Mouse (Mus musculus): Measurements from ENCODE around the gene Snx21.

The Snx21 gene

GRCm38 (mm10) chr2:164785481-164786387 lies at the start of gene Snx21:
Gene Snx21 (plus strand): TSS chr2:164785823.
- DNase-seq (ENCODE audit: low spot score in 2 of 2): peak; percentile 73 to 81

DNA sequence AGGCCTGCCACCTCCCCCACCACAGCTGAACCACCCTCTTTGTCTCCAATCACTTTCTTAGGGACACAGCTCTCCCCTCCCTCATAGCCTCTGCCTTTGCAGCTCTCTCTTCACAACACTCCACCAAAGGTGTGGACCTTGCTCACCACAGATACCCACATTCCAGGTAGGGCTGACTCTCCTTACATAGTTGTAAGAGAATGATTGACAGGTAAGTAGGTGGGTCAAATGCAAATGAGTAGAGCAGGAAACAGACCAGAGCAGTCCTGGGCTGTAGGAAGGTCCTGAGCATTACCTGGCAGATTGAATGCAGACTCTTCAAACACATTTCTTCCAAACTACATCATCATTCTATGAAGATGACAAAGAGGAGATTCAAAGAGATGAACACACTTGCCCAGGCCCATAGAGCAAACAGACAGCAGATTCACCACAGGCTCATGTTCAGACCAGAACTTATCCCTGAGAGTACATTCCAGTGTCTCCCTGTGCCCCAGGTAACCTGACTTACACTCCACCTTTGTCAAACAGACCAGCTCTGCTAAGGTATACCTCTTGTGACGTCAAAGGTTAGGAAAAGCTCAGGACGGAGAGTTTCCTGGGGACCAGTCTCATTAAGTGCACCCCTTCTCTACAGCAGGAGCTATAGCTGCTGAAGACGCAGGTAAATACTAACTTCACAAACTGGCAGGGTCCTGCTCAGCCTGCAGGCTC lies 48.1 kb upstream of the Snx21 start:
- no peak for DNase-seq (ENCODE audit: low spot score in 2 of 2)

DNA sequence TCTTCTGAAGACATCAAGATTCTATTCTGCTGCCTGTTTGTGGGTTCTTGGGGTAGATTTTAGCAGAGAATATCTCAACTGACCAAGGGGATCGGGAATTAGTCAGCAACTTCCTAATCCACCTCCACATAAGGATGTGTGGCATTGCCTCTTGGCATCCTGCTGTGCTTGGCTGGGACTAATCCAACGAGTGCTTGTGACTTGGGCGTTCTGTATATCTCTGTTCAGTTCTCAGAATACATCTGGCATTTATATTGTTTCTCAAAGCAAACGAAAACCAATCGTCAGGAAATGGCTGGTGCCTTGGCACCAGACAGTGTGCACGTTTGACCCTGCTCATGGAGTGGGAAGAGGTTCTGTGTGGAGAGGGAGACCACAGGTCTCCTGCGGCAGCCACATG lies 45.7 kb upstream of the Snx21 start:
- no peak for DNase-seq (ENCODE audit: low spot score in 2 of 2)

DNA sequence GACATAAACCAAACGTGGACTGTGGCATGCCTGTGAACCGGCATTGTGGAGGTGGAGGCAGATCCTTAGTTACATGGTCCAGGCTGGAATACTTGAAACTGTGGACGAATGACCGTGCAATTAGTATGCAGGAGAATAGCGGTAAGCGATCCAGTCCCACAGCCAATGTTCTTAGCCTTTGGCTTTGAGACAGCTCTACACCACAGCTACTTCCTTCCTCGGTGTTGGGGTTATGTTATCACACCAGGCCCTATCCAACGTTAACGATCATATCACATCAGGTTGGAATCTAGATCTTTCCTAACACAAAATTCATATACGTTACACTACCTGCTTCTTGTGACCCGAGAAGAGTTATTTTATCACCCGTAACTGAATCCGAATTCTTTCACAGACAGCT lies 40.6 kb upstream of the Snx21 start:
- DNase-seq (ENCODE audit: low spot score in 2 of 2): no peak

DNA sequence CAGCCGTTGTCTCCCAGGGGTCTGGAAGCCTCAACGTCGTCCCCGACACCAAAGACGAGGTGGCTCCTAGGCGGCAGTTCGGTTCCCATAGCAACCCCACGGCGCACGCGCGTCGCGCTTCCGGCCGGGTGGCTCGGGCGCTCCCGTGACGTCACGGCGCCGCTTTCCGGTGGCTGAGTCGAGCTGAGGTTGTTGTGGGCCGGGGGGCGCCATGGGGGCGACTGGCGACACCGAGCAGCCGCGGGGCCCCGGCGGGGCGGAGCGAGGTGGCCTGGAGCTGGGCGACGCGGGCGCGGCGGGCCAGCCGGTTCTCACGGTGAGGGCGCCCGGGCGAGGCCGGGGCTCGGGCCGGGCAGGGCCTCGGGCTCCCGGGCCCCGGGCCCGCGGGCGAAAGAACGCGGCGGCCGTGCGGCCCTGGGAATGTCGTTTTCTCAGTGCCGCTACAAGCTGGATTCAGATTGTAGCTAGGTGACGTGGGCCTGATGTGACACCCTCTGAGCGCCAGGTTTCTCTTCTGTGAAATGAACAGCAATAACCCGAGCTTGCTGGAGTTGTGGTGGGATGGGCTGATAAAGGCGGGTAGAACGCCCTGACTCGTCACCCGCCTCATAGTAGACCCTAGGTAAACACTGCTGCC lies 39.7 kb upstream of the Snx21 start, which contains the start of the genes Wfdc3 and Dnttip1:
Gene Wfdc3, minus strand, starts transcription at position 89 of the 637 bp plus-strand sequence.
Gene Dnttip1, plus strand, starts transcription at position 141 of the 637 bp plus-strand sequence.
- DNase-seq (ENCODE audit: low spot score in 2 of 2): peak; percentile 88 to 95

DNA sequence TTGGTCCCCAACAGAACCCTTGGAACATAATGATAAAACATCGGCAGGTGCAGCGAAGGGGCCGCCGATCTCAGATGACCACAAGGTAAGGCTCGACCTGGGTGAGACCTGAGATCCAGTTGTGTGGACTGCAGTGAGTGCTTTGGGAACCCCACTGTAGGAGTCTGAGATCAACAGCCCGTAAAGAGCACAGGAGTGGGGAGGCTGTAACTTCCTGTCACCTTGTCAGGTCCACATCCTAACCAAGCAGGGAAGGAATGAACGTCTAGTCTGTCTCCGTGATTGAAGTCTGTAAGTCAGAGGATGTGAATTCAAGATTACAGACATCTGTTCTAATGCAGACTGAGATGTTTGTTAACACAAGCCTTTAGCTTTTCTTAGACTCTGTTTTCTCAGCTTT lies 38.9 kb upstream of the Snx21 start:
- no peak for DNase-seq (ENCODE audit: low spot score in 2 of 2)

DNA sequence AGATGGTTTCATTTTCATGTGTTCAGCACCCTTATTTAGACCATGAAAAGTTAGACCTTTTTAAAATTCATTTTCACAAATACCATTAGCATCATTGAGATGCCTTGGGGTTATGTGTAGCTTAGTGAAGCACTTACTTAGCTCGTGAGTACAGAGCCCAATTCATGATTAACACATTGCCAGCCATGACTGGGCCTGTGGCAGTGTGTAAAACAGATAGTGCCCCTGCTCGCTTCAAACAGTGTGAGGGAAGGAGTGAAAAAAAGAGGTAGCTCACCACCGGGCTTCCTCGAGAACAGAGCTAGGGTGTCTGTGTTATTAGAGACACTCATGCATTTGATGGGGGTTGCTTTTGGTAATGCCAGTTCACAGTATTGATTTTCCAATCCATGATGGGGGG lies 37.4 kb upstream of the Snx21 start:
- no peak for DNase-seq (ENCODE audit: low spot score in 2 of 2)

DNA sequence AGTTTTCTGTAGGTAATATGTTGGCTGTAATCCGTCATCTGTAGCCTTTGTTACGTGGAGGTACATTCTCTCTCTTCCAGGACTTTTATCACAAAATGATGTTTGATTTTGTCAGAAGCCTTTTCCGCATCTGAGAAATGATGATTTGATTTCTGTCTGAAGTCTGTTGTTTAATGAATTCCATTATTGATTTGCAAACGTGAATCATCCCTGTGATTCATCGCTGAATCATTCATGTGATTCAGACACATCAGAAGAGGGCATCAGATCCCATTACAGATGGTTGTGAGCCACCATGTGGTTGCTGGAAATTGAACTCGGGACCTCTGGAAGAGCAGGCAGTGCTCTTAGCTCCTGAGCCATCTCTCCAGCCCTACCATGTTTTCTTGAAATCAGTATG lies 36.6 kb upstream of the Snx21 start:
- no peak for DNase-seq (ENCODE audit: low spot score in 2 of 2)

DNA sequence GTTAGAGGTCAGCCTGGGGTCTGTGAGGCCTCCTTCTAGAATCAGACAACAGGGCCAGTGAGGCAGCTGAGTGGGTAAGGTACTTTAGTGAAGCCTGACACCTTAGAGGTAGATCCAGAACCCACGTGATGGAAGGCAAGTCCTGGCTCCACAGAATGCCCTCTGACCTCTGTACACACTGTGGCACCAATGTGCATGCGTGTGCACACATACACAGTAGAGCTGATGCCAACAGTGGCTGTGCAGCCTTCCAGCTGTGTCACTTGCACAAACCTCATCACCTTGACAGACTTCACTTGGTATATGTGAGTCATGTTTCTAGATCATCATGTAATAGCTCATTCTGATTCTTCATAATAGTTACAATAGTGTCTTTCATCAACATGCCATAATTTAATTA lies 33.2 kb upstream of the Snx21 start:
- DNase-seq (ENCODE audit: low spot score in 2 of 2): no peak

GRCm38 (mm10) chr2:164754105-164754504 lies 31.5 kb upstream of the Snx21 start:
- no peak for DNase-seq (ENCODE audit: low spot score in 2 of 2)

DNA sequence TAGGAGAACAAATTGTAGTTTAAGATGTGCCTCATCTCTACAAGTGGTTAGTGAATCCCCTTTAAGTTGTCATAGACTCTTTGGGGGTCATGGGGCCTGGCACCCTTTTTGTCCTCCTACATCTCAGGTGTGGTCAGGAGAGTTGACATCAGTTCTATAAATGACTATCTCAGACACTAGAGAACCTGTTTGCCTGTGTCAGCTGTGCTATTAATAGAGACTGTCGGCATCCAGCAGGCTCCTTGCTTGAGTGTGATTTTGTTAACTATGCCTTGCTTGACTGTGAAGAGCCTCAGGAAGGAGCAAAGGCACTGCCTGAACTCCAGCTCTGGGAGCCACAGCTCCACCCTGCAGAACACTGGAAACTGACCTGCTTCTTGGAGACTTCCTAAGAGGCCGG lies 30.8 kb upstream of the Snx21 start:
- DNase-seq (ENCODE audit: low spot score in 2 of 2): no peak

GRCm38 (mm10) chr2:164757841-164758240 lies 27.8 kb upstream of the Snx21 start:
- no peak for DNase-seq (ENCODE audit: low spot score in 2 of 2)

- no peak for DNase-seq (ENCODE audit: low spot score in 2 of 2)
Observed at GRCm38 (mm10) chr2:164758692-164759091, 26.9 kb upstream of the Snx21 start.

GRCm38 (mm10) chr2:164760059-164760833 lies 25.4 kb upstream of the Snx21 start:
- DNase-seq (ENCODE audit: low spot score in 2 of 2): no peak

DNA sequence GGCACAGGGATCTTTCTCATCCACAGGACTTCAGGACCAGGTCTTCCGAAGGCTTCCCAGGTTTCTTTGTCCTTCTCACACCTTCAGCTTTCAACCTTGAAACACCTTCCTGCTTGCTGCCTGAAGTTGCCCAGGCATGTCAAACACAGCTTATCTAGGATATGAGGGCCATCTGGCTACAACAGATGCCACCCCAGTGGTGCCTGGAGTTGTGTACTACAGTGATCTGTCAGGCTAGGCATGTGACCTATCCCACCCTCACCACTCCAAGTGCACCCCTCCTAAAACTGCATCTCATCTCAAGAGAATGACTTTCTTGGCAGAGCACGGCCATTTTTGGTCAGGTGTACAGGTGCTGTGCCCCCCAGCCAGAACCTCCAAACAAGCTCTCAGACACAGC lies 24.1 kb upstream of the Snx21 start:
- DNase-seq (ENCODE audit: low spot score in 2 of 2): no peak

GRCm38 (mm10) chr2:164761971-164762370 lies 23.7 kb upstream of the Snx21 start:
- DNase-seq (ENCODE audit: low spot score in 2 of 2): no peak

DNA sequence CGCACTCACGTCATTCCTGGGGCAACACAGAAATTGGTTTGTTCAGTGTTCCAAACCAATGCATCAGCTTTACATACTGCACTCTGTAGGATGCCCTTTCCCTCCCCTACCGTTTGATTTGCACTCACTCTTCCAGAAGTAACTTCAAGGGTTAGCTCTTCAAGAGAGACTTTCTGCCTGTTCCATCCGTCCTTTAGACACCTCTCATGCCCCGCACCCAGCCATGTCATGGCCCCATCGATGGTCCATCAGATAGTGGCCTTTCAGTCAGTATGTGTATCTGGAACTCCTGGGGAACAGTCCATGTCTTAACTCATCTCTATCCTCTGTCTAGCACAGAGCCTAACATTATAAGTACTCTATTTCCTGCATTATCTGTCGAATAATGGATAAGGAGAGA lies 23.0 kb upstream of the Snx21 start:
- DNase-seq (ENCODE audit: low spot score in 2 of 2): no peak

DNA sequence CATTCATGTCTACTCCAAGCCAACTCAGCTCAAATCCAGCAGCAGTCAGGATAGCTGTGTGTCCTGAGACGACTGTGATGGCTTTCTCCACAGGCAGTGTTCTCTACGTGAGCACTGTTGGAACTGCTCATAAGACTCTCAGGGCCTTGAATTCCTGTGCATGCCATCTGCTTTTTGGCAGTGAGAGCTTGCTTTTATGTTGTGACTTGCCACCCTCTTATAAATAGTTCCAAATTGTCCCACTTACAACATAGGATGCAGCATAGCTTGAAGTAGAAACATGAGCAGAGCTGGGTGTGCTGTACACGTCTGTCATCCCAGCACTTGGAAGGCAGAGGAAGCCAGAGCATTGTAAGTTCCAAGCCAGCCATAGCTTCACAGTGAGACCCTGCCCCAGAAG lies 19.8 kb upstream of the Snx21 start:
- no peak for DNase-seq (ENCODE audit: low spot score in 2 of 2)

DNA sequence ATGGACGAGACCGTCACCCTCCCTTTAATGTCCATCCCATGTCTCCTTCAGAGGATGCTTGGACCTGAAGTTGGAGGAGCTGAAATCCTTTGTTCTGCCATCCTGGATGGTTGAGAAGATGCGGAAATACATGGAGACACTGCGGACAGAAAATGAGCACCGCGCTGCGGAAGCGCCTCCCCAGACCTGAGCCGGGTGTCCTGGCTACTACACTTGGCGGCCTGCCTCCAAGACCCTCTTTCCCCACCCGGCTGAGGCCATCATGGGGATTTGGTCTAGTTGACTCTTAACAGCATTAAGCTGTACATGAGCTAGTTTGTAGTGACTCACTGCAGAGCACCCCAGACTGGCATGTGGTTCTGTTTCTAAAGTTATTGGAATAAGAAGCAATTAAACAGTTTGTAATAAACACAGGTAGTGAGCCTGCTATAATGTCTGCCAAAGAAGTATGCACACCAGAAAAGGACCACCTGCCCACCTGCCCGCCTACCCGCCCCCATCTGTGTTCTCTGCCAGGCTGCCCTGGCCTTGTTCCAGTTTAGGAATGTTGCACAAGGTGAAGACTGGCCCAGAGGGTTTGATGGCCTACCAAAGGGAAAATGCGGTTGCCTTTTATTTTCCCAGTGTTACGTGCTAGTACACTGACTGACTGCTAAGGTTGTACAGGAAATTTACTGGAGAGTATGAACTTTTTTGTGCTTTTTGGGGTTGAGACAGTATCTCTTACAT lies 17.6 kb upstream of the Snx21 start:
- DNase-seq (ENCODE audit: low spot score in 2 of 2): no peak

GRCm38 (mm10) chr2:164769258-164770037 lies 16.2 kb upstream of the Snx21 start, which contains the start of gene Ube2c:
Gene Ube2c (plus strand): TSS chr2:164769898.
- peak; percentile 98 for DNase-seq (ENCODE audit: low spot score in 2 of 2)
